Mouse (Mus musculus): Measurements from ENCODE around the gene 1700015F17Rik. TPM values are rescaled to one million over a fixed set of nuclear protein-coding genes. Genes with fewer than 3 reads are reported as not detected.

The 1700015F17Rik gene
- not detected in 2 replicates for polyA plus RNA-seq (2015; fragmentation: Nextera tagmentation; extraction: Ambion mirVana)

GRCm38 (mm10) chr5:5479043-5479442, at the start of gene 1700015F17Rik:
Gene 1700015F17Rik, minus strand, starts transcription at chr5:5479143.

GRCm38 (mm10) chr5:5514196-5515076, 35.5 kb upstream of the 1700015F17Rik start, which contains the start of gene Cldn12:
Gene Cldn12, minus strand, starts transcription at chr5:5514958.

GRCm38 (mm10) chr5:5419992-5420455, 58.9 kb downstream of the 1700015F17Rik start, which contains the start of gene Cdk14:
Gene Cdk14, minus strand, starts transcription at chr5:5420312.

Other genes starting within 250 kb of the 1700015F17Rik start
- gene Cdk14, start 58.8 kb downstream of the 1700015F17Rik start, polyA plus RNA-seq (2015; fragmentation: Nextera tagmentation; extraction: Ambion mirVana), result 9.4 and 9.8 TPM in 2 replicates
- gene Cldn12, start 35.8 kb upstream of the 1700015F17Rik start, polyA plus RNA-seq (2015; fragmentation: Nextera tagmentation; extraction: Ambion mirVana), result 9.0 and 9.6 TPM in 2 replicates
- 9.6 and 14.2 TPM in 2 replicates for gene Gtpbp10, start 80.4 kb upstream of the 1700015F17Rik start, polyA plus RNA-seq (2015; fragmentation: Nextera tagmentation; extraction: Ambion mirVana)
- 8.3 and 12.0 TPM in 2 replicates for gene Gm8773, start 94.7 kb upstream of the 1700015F17Rik start, polyA plus RNA-seq (2015; fragmentation: Nextera tagmentation; extraction: Ambion mirVana)
- 0.73 and 1.0 TPM in 2 replicates for gene Cfap69, start 185.1 kb upstream of the 1700015F17Rik start, polyA plus RNA-seq (2015; fragmentation: Nextera tagmentation; extraction: Ambion mirVana)
- gene Steap2, start 215.4 kb upstream of the 1700015F17Rik start, polyA plus RNA-seq (2015; fragmentation: Nextera tagmentation; extraction: Ambion mirVana), result 5.0 and 6.9 TPM in 2 replicates